19 mouse cellular contexts compared by ENCODE assay signal in the genomic region with DNA sequence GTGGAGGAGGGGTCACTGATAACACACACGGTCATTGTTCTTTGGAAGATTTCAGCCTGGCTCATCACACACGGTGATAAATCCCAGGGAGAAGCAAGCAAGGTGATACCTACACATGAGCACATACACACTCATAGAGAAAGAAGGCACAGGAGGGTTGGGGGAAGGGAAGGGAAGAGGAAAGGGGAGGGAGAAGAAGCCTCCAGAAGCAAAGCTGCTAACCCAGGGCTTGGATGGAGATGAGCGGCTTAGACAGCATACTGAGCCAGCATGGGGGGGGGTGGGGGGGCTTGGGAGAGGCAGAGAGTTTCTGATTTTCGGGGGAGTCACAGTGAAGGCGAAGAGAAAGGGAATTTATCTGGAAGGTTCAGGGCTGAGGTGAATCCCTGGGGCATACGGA. TPM values are rescaled to one million over a fixed set of nuclear protein-coding genes. Genes with fewer than 3 reads are reported as not detected.
DNase-seq lines count a peak whose midpoint lies in the region; ATAC-seq lines count a peak whose summit lies in the region.
"Had no signal": no experiment of that assay in that cellular context is flagged by ENCODE, and none has a peak within 500 bp of the region (broad histone marks: within the 10 kb centered on the region; RNA-seq: fewer than 3 reads in every experiment).

No protein-coding gene starts in this region.

- no peak for ATAC-seq in frontal cortex, adult (ENCODE audit: low TSS enrichment)
- ATAC-seq: activated CD4-positive, CD25-positive, alpha-beta regulatory T cell, adult 4 months; CD4-positive, CD25-positive, alpha-beta regulatory T cell, adult 4 months; Patski had no signal

- peak; percentile 59 for DNase-seq in retina, adult 2 months (ENCODE audit: low read depth, low spot score)
- DNase-seq in retina, embryonic 14.5 days (ENCODE audit: low spot score), result no peak
- DNase-seq in retina, postnatal 1 day, result peak; percentile 35
- peak; percentile 65 for DNase-seq in retina, postnatal 7 days (ENCODE audit: low read depth, low spot score)
- no peak for DNase-seq in layer of hippocampus, postnatal 36 days
- DNase-seq: adrenal gland, adult 2 months; adrenal gland, adult 8-10 months; adrenal gland, postnatal 10 days; adrenal gland, postnatal 14 days; adrenal gland, postnatal 25 days; adrenal gland, postnatal 36 days; B cell, adult 2 months; cerebellum, adult 11 months; cerebellum, adult 11-12 months; cerebellum, adult 18-20 months had no signal

RNA-seq across cellular contexts. Expression of a gene that starts 30.2 kb away (rescaled TPM):
- total RNA-seq in layer of hippocampus, postnatal 36 days (2021), result under 1 TPM; 0.52 to 0.66 TPM

Comparison
In these comparisons a context has a peak if more than half of its experiments do, and no peak if none do; other contexts are left out.
1. DNase-seq: peak in retina, adult 2 months (single experiment), retina, postnatal 1 day (single experiment) and retina, postnatal 7 days (single experiment); none in retina, embryonic 14.5 days (single experiment) and layer of hippocampus, postnatal 36 days (0 of 2).